Mouse (Mus musculus) Muller cell, postnatal 12 days (primary cell): ENCODE measurements at regions not wholly inside any gene's neighbourhood (a gene's known extent, or its start where the extent isn't known, plus 50 kb on each side); places are given as distances from the start of the nearest gene placed in this dataset.

Experiments used
- DNase-seq: peaks from one replicate; pipeline ENCODE4 v3.0.0-alpha.2; 2015; ENCODE audit errors: inconsistent ontology term

GRCm38 (mm10) chr16:70621750-70622149 is 308.0 kb downstream of the Gbe1 start:
- DNase-seq = no peak

GRCm38 (mm10) chr16:70643630-70644264 is 330.0 kb downstream of the Gbe1 start:
- DNase-seq = no peak

- no peak for DNase-seq
These were observed 331.0 kb downstream of the Gbe1 start for GRCm38 (mm10) chr16:70644695-70645279.

DNA sequence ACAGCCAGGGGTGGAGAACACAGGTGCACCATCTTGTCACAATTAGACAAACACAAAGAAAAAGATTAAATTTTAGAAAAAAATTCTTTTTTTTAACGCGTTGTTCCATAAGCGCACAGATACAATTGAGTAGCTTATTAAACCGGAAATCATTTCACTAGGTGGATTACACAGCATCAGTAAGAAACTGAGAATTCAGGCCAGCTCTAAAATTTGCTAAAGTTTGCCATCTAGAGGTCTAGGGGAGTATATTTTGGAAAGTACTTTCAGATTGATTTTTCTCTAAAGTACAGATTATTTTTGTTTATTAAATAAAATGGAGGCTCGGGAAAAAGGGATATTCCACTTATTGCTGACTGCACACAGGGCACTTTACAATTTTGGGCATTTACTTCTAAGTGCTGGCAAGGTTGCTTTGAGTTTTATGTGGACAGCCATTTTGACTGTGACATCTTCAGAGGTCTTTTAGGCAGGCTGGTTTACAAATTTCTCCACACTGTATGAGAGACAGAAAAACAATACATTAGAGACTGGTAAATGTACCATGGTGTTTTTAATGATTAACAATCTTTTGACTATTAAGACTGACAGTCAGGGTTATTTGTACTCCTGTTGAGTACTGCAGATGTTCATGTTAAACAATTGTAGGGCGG is 340.8 kb downstream of the Gbe1 start:
- DNase-seq = peak; percentile 2

GRCm38 (mm10) chr16:70689826-70690225 is 376.1 kb downstream of the Gbe1 start:
- no peak for DNase-seq

DNA sequence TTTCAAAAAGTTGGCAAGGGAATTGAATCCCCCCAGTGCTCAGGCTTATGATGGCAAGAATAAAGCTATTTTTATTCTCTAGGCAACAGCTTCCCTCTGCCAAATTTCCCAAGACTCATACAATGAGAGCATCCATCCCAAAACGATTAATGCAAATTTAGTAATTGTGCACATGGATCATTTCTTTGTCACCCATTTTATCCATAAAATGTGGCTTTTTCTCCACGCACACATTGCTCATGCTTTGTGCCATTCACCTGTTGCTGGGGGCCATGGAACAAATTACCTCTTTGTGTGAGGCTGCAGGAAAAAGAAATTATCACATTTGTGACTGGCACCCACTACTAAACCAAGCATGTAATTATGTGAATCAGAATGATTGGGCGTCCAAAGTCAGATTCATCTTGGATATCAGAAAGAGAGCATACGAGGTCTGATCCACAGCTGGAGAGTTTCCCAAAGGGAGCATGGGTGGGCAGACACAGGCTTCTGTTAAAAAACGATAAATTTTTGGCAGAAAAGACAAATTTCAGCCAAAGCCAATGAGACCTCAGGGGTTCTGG is 411.1 kb downstream of the Gbe1 start:
- peak; percentile 67 for DNase-seq

GRCm38 (mm10) chr16:70725291-70725801 is 411.6 kb downstream of the Gbe1 start:
- DNase-seq = peak; percentile 9

GRCm38 (mm10) chr16:70733016-70733415 is 419.3 kb downstream of the Gbe1 start:
- DNase-seq = no peak

GRCm38 (mm10) chr16:70740046-70740445 is 426.3 kb downstream of the Gbe1 start:
- DNase-seq = no peak

DNA sequence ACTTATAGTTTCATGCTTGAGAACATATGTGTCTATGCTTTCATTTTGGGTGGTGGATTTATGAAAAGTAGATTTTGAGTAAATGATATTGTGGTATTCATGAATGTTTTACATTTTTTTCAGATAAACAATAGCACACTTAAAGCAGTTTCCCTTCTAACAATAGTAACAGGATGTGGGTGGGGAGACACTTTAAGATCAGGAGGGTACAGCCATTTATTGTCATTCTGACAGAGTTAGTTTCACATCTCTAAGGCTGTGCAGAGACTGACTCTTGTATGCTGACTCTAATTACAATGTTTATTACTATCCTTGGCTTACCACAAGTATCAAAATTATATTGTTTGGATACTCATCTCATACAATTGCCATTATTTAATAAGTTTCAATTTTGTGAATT is 440.5 kb downstream of the Gbe1 start:
- no peak for DNase-seq

DNA sequence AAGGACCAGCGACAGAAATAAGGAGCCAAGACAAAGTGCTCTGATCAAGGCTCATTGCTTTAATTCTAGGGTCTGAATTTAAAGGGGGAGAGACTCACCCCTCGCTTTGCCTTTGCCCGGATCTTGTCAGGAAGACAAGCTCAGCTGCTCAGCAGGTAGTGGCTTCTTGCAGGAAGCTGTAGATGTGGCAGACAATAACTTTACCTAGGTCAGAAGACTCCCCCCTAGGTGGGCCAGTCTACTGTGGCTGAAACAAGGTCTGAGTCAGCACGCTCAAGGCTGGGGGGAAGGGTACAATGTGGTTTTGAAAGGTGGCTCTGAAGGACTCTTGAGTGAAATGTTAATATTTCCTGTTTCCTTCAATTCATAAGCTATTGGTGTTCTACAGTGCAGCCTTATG is 484.3 kb downstream of the Gbe1 start:
- no peak for DNase-seq

- no peak for DNase-seq
These were observed 489.8 kb downstream of the Gbe1 start for GRCm38 (mm10) chr16:70803549-70803948.

DNA sequence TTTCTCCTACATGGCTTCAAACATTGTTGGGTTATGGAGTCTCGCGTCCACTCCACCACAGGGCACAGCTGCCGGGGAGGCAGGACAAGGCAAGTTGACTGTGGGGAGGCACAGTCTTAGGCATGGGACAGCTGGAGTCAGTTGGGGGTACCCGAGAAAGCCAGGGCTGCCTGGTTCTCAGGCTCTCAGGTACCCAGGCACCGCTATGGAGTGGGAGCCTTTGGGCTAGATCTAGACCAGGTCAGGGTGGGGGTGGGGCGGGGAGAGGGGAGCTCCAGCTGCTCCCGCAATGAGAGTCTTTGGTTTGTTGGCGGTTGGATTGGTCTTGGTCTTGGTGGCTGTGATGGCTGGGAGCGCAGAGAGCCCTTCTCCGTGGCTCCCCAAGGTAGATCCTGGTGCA is 512.2 kb downstream of the Gbe1 start:
- no peak for DNase-seq

GRCm38 (mm10) chr16:70835006-70835405 is 521.3 kb downstream of the Gbe1 start:
- no peak for DNase-seq

DNA sequence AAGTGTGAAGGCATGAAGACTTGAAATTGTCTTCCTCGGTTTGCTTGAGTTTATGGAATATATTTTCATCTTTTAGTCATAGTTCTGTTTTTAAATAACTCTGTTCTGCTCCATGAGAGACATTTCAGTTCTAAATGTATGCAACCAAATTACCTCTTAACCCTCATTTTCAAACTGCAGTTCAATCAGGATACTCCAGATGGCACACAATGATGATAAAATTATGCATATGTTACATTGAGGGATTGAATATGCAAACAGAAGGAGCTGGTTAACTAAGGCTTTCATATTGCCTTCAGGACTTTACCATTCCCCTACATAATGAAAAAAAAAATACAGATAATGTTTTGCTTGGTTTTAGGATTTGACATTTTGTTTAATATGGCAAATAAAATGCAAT is 524.4 kb downstream of the Gbe1 start:
- DNase-seq = peak; percentile 16

DNA sequence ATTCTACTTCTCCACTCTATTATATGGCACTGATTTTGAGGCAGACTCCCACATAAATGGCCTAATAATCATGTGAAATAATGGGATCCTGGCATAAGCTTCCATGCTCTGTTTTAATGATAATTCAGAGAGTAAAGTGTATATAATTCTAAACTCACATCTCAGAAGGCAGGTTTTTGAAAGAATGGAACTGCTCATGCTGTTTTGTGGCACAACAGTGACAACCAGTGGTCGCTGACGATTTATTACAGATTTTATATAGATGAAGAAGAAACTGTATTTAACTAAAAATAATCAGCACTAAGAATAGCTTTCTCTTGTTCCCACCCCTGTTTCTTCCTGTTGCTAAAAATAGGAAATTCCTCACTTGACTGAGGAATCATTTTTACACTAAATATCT is 554.5 kb downstream of the Gbe1 start:
- peak; percentile 5 for DNase-seq

- DNase-seq = no peak
These were observed 555.5 kb downstream of the Gbe1 start for GRCm38 (mm10) chr16:70869205-70869604.

- no peak for DNase-seq
These were observed 560.3 kb downstream of the Gbe1 start for GRCm38 (mm10) chr16:70874080-70874479.

GRCm38 (mm10) chr16:70880678-70881077 is 566.9 kb downstream of the Gbe1 start:
- DNase-seq = no peak

- peak; percentile 5 for DNase-seq
These were observed 567.5 kb downstream of the Gbe1 start for GRCm38 (mm10) chr16:70881098-70881850.

GRCm38 (mm10) chr16:70900085-70900484 is 586.3 kb downstream of the Gbe1 start:
- no peak for DNase-seq

DNA sequence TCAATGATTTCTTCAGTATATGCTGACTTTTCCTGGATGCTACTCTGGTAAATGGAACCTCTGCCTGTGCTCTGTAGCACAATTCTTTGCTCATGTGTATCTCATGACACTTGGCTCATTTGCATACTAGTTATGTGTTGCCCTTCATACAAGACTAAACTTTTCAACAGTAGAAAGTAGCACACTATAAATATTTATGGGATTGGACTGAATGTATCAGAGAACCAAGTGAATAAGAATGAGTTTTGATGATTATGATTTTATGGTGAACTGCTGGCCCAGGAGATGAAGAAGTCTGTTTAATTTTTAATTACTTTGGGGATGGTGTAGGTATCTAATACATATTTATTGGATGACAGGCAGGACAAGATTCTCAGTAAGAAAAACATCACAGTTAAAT is 606.3 kb downstream of the Gbe1 start:
- DNase-seq = no peak
